Mouse (Mus musculus) cerebellum, postnatal 4 days (tissue): ENCODE measurements at regions not wholly inside any gene's neighbourhood (a gene's known extent, or its start where the extent isn't known, plus 50 kb on each side); places are given as distances from the start of the nearest gene placed in this dataset.
A peak's percentile ranks its signal among the peaks of the same experiment; 100 is the strongest.

Source experiments
- DNase-seq, 2 experiments: peaks; one replicate each; pipeline ENCODE4 v3.0.0; 2022; ENCODE audit warnings: low spot score in 2 of 2, mixed read lengths in 1 of 2

DNA sequence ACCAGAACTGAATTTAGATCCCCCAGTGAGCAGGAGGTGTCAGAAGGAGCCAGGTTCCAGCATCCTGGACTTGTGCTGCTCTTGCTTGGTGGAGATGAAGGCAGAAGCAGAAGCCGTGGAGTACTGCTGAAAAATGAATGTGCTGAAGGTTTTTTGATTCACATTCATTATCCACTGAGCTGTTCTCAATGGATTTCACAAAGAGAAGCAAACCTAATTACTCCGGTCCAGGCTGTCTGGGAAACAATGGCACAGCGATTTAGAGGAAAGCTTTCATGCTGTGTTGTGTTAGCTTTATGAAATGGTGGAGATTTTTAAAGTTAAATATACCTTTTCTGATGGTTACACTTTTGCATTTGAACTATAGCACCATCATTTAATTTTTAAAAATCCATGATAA is 535.3 kb upstream of the Adgrl3 start:
- no peak for DNase-seq

DNA sequence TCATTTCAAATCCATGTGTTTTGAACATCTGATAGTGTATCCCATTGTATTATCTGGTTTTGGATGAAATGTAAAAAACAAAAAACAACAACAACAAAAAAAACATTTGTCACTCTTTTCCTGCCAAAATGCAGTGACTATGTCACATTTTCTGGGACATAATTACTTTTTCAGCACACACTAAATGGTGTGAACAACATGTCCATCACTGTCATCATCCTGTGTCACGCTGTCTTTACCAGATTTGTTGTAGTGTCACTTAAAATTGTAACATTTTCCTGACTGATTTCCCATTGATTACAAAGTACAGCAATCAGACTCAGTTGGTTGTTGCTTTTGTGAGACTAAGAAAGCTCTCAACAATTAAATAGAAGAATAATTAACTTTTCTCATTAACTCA is 531.6 kb upstream of the Adgrl3 start:
- DNase-seq = no peak

DNA sequence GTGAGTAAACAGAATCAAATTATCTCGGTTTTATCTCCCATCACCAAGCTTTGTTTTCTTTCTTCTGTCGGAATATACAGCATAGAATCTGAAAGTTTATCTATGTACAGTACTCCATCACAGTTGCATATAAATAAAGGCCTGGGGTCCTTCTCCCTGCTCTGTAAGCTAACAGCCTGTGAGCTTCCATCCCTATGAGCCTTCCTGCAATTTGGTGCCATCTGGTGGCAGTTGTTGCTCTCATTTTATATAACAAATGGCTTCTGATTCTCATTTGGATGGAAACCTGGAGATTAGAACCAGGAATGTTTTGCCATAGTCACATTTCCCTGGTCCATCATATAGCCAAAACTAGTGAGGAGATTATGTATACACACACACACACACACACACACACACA is 511.3 kb upstream of the Adgrl3 start:
- DNase-seq = peak; percentile 25 to 56

DNA sequence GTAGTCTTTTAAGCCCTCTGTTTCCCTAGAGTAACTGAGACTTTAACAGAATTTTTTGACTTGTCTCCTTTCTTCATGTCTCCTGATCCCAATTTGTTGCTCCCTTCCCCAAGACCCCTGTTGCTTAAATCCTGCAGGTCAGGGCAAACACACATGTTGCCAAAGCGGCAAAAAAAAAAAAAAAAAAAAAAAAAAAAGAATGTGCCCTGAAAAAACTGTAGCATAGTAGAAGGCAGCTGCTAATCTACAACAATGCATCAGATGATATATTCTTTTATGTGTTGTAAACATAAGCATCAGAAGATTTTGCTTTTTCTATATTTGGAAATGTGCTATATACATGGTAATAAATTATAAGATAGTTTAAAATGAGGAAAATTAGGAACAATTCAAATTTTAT is 479.9 kb upstream of the Adgrl3 start:
- no peak for DNase-seq

DNA sequence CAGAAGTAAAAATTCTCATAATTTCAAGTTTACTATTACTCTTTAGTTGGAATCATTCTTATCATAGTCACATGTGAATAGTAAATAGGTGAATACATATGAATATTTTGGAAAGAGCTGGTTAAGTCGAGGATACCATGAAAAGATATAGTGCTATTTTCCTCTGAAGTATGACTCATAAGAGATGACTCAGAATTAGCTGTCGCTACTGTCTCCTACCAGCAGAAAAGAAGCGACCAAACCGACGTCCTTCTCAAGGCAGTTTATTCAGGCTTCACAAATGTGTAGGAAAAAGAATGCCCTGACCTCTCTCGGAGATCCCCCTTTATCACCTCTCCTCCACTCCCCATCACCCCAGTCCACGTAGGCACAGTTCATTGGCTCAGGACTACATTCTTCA is 468.3 kb upstream of the Adgrl3 start:
- DNase-seq = no peak

DNA sequence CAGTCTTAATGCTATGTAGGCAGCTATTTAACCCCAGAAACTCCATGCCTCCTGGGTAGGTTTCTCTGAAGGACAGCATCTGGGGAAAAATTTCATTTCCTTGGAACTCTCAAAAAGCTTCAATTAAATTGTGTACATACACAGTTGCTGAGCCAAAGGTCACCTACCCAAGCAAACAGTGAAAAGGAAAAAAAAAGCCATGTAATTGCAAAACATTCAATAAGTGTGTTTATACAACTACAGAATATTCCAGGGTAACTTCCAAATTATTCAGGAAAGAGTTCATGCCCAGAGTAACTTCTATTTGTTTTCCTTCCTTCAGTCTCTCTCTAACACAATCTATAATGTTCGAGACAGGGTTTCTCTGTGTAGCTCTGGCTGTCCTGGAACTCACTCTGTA is 441.2 kb upstream of the Adgrl3 start:
- DNase-seq = no peak

DNA sequence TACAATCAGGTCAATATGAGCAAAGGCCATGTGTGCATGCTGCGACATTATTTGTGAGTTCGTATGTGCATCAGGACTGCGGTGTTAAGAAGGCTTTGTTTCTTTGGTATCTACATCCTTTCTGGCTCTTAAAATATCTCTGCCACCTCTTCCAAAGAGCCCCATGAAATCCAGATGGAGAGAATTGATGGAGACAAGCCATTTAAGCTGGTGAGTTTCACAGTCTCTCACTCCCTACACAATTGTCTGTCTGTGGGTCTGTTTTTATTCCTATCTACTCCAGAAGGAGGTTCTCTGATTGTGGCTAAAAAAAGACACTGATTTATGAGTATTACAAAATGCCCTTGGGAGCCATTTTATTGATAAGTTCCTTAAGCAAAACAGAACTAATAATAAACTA is 408.4 kb upstream of the Adgrl3 start:
- no peak for DNase-seq

DNA sequence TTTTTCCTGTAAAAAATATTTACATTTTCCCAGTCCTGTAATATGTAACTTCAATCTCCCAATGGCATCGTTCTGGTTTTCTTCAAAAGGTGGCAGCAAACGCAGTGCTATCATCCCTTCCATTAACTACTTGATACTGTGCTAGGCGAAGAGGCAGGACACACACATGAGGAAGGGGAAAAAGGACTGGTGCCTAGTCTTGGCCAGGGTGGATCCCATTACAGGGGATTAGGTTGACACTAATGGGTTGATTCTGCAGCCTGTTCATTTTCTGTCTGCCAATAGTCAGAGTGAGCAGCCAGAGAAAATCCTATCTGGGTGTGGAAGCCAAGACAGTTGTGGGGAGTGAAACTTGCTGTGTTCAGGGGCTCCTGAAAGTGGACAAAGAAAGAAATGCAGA is 392.7 kb upstream of the Adgrl3 start:
- no peak for DNase-seq

DNA sequence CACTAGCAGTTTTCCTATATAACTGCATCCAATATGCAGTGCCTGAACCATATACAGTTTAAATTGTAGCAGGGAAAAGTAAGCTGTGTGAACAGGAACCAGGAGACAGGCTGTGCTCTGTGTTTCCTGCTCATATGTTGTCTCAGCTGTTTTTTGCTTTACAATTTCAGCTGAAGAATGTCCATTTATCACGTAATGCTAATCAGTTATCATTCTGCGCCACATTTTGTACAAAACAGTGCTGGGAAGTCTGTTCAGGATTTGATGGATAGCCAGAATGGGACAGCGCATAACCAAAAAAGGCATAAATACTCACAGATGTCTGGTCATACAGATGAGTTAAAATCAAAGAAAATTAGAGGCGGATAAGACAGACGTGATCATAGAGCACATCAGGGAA is 360.9 kb upstream of the Adgrl3 start:
- DNase-seq = no peak

DNA sequence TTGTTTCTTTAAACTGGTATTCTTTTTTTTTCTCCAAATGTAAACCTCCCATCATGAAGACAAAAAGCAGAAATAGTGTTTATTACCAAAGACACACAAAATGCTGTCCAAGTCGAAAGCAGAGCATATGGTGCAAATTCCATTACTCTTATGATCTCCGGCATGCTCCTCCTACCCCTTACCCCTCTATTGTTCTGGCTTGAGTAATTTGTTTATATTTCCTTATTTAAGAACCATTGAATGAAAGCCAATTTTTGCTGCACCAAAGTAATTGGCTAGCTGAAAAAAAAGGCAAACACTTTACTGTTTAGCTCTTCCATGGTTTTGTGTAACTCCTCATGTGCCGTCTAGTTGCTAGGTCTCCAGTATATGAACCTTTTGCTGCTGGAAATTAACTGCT is 360.4 kb upstream of the Adgrl3 start:
- no peak for DNase-seq

DNA sequence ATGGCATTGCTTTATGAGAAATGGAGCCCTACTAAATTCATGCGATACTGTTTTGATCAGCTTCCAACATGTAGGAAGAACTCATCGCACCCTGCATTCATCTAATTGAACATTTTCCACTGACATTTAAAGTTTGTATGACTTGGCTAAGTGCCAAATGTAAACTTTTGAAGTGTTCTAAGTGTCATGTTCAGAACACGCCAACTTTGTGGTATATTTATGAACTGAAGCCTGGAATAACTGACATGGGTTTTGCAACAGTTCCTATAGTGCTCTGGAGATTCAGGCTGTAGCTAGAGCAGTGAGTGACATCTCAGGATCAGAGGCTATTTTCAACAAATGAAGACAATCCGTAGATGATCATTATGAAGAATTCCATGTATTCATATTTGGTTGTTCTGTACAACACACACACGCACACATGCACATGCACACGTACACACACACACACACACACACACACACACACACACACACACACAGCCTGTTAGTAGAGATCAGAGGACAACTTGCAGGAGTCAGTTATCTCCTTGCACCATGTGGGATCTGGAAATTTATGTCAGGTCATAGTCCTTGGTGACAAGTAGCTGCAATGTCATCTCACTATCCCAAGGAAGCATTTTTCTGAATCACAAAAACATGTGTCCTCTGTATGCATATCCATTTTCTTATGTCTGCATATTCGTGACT is 349.5 kb upstream of the Adgrl3 start:
- DNase-seq = no peak

DNA sequence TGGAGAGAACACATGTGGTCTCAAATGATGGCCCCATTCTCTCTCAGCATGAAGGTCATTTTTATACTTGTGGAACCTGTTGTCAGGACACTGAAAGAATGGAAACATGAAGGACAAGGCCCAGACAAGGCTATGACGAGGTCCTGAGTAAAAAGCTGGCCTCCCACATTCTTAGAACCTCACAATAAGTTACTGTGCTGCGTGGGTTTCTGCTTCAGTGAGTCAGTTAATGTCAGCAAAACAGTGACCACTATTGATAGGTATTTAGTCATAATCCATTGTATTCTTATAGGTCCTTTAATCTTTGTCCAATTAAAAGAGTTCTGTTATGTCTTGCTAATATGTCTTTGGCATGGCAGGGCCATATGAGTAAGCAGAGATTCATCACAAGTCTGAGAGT is 336.5 kb upstream of the Adgrl3 start:
- DNase-seq = no peak

DNA sequence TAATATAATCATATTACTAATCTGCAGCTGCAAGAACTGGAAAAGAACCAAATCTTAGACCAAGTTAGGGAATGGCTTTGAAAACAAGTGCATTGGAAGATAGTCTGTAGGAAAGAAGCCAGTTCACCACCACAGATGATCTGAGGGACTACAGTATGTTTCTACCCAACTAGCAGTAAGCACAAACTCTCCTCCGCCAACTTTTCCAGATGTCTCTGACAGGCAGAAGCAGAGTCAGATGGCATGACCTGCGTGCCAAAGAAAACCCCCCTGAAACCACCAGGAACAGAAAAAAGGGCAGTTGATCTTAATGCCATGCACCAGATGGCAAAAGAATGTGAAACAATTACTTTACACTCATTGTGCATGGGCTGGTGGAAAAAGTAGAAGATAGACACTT is 319.1 kb upstream of the Adgrl3 start:
- no peak for DNase-seq

DNA sequence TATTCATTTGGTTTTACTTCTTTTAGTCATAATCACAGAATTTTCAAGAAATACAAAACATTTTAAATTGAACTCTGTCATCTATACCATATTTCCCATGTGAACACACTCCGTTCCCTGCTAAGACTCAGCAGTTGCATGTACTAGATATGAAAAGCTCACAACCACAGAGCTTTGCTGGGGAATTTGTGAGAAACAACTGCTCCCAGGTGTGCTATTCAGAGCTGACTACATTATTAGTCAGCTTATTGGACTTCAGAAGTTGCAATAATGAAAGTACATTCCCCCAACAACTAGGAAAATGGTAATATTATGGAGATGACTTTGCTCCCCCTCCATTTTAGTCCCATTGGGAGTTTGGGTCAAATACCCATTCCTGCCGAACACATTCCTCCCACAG is 315.2 kb upstream of the Adgrl3 start:
- DNase-seq = no peak

DNA sequence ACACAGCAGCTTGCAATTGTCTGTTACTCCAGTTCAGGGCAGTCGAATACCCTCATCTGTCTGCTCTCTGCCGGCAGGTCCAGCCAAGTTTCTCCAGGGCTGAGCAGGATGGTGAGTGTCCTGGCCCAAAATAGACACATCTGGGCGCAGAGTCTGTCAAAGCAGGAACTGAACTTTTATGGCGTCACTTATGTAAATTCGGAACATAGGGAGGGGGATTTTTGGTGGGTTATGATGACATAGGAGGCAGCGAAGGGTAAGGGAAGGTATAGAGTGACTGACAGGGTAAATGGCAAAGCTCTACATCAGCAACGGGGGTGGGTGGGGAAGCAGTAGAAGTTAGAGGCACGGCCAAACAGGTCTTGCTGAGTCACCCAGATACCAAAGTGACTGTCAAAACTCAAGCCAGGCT is 313.3 kb upstream of the Adgrl3 start:
- DNase-seq = no peak
